Mouse (Mus musculus): Measurements from ENCODE around the gene Foxk1.

DNA sequence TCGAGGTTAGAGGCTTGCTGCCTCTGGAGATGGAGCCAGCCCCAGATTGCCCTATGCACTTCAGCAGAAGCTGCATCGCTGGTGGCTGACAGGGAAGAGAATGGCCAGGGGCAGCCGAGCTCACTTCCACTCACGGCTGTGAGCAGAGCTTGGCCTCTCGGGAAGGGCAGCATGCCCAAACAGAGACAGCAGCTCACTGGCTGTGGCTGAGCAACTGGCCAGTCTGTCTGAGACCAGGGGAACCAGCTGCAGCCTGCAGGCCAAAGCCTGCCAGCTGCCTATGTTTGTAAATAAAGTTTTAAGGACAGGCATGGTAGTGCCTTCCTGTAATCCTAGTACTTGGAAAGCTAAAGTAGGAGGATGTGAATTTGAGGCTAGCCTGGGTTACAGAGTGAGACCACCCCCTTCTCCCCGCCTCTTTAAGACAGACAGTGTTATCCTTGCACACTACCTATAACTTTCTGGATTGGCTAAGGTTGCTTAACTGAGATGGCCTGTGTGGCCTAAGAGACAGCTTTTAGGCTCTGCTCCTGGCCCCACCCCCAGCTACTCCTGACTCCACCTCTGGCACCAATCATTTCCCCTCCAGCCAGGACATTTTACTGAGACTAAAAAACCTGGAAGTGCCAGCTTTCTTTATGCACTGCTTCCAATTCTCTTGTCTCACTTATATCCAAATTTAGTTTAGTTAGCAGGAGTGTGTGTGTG is 11.5 kb downstream of the Foxk1 start:
- TF ChIP-seq CTCF (IDR thresholded peaks at IDR 0.05; ENCODE audit: extremely low read depth, insufficient read depth, low read length) (no peak), POLR2A (IDR thresholded peaks at IDR 0.05; ENCODE audit: extremely low read depth, insufficient read depth, low read length) (no peak)

All from cortical plate, adult 2 months (tissue).